Comparison of ENCODE assay signal across 11 mouse cellular contexts in genomic region chr3:58882878-58883510, GRCm38 (mm10). TPM values are rescaled to one million over a fixed set of nuclear protein-coding genes. Genes with fewer than 3 reads are reported as not detected.
DNase-seq lines count a peak whose midpoint lies in the region; ATAC-seq lines count a peak whose summit lies in the region.
"Had no signal": no experiment of that assay in that cellular context is flagged by ENCODE, and none has a peak within 500 bp of the region (broad histone marks: within the 10 kb centered on the region; RNA-seq: fewer than 3 reads in every experiment).

No protein-coding gene starts in this region.

- peak; percentile 48 for DNase-seq in embryonic facial prominence, embryonic 14.5 days (ENCODE audit: low spot score)
- DNase-seq in embryonic facial prominence, embryonic 10.5 days (ENCODE audit: low spot score), result no peak
- peak; percentile 9 for DNase-seq in urinary bladder, postnatal 25 days (ENCODE audit: low spot score)
- DNase-seq in urinary bladder, postnatal 4 days (ENCODE audit: low spot score in 2 of 2), result no peak
- no peak for DNase-seq in testis, postnatal 10 days (ENCODE audit: low spot score)
- DNase-seq in spleen, postnatal 14 days (ENCODE audit: low spot score in 2 of 2), result no peak
- no peak for DNase-seq in left cerebral cortex, adult 8-10 months (ENCODE audit: low spot score in 2 of 2)
- DNase-seq: thymus, adult 18-20 months had no signal

- H3K36me3 ChIP-seq in embryonic facial prominence, embryonic 14.5 days (ENCODE audit: control insufficient read depth, insufficient read depth, low read length), result no peaks in the 10 kb centered on the region
- H3K36me3 ChIP-seq in embryonic facial prominence, embryonic 10.5 days (replicated peaks), result no peaks in the 10 kb centered on the region
- H3K36me3 ChIP-seq in intestine, embryonic 16.5 days (ENCODE audit: control insufficient read depth, insufficient read depth, low read length), result no peaks in the 10 kb centered on the region
- H3K36me3 ChIP-seq: liver, embryonic 15.5 days had no signal

- no peak overlapping the region for H3K4me3 ChIP-seq in embryonic facial prominence, embryonic 14.5 days (ENCODE audit: low read depth, low read length)
- no peak overlapping the region for H3K4me3 ChIP-seq in embryonic facial prominence, embryonic 10.5 days
- no peak overlapping the region for H3K4me3 ChIP-seq in intestine, embryonic 16.5 days (ENCODE audit: low read length)
- H3K4me3 ChIP-seq: erythroblast, embryonic 14.5 days; liver, embryonic 15.5 days had no signal

- H3K4me2 ChIP-seq in embryonic facial prominence, embryonic 14.5 days (ENCODE audit: low read depth, low read length), result no peak overlapping the region
- no peak overlapping the region for H3K4me2 ChIP-seq in intestine, embryonic 16.5 days (ENCODE audit: low read depth, low read length)
- H3K4me2 ChIP-seq: liver, embryonic 15.5 days had no signal

- 0 out of 2 replicates have a peak, but pooled peaks have one; percentile 47 for ATAC-seq in embryonic facial prominence, embryonic 14.5 days (ENCODE audit: low read depth)
- ATAC-seq in intestine, embryonic 16.5 days, result peak; percentile 58

- 29% methylated on average over 8 of the region's 8 CpGs for WGBS in embryonic facial prominence, embryonic 14.5 days
- WGBS in embryonic facial prominence, embryonic 10.5 days, result 44% methylated on average over 8 of the region's 8 CpGs
- 13% methylated on average over 8 of the region's 8 CpGs for WGBS in intestine, embryonic 16.5 days

- no peak overlapping the region for H3K27ac ChIP-seq in embryonic facial prominence, embryonic 14.5 days (replicated peaks; ENCODE audit: low read depth, low read length)
- no peak overlapping the region for H3K27ac ChIP-seq in embryonic facial prominence, embryonic 10.5 days (replicated peaks)
- H3K27ac ChIP-seq in intestine, embryonic 16.5 days (ENCODE audit: low read length), result no peak overlapping the region
- H3K27ac ChIP-seq: liver, embryonic 15.5 days had no signal

- H3K4me1 ChIP-seq in embryonic facial prominence, embryonic 14.5 days (ENCODE audit: control insufficient read depth, insufficient read depth, low read length), result 0 out of 2 replicates have a peak, but pooled peaks cover 7% of the 10 kb centered on the region
- peaks cover 7% of the 10 kb centered on the region for H3K4me1 ChIP-seq in embryonic facial prominence, embryonic 10.5 days
- H3K4me1 ChIP-seq in intestine, embryonic 16.5 days (ENCODE audit: control insufficient read depth, insufficient read depth, low read length), result peaks cover 4% of the 10 kb centered on the region; the same call in 1 of the 2 replicates
- H3K4me1 ChIP-seq: liver, embryonic 15.5 days had no signal

- H3K9me3 ChIP-seq in embryonic facial prominence, embryonic 14.5 days (ENCODE audit: control insufficient read depth, low read length), result no peaks in the 10 kb centered on the region
- H3K9me3 ChIP-seq in embryonic facial prominence, embryonic 10.5 days, result no peaks in the 10 kb centered on the region
- no peaks in the 10 kb centered on the region for H3K9me3 ChIP-seq in intestine, embryonic 16.5 days (ENCODE audit: control insufficient read depth, low read length)
- H3K9me3 ChIP-seq: liver, embryonic 15.5 days had no signal

- no peak overlapping the region for H3K9ac ChIP-seq in embryonic facial prominence, embryonic 14.5 days (ENCODE audit: low read depth, low read length)
- no peak overlapping the region for H3K9ac ChIP-seq in intestine, embryonic 16.5 days (ENCODE audit: low read depth, low read length)
- H3K9ac ChIP-seq: liver, embryonic 15.5 days had no signal

- no peaks in the 10 kb centered on the region for H3K27me3 ChIP-seq in embryonic facial prominence, embryonic 14.5 days (replicated peaks; ENCODE audit: control insufficient read depth, insufficient read depth, low read length)
- H3K27me3 ChIP-seq in embryonic facial prominence, embryonic 10.5 days (replicated peaks; ENCODE audit: low read depth, poor library complexity, severe bottlenecking), result no peaks in the 10 kb centered on the region; the same call in 1 of the 2 replicates
- no peaks in the 10 kb centered on the region for H3K27me3 ChIP-seq in intestine, embryonic 16.5 days (replicated peaks; ENCODE audit: control insufficient read depth, insufficient read depth, low read length)
- H3K27me3 ChIP-seq: liver, embryonic 15.5 days had no signal

RNA-seq across cellular contexts. Expression of gene Clrn1, which starts 2.1 kb away (rescaled TPM):
- polyA plus RNA-seq in embryonic facial prominence, embryonic 14.5 days (2014; fragmentation: Nextera tagmentation; extraction: Ambion mirVana), result 0.98 and 1.0 TPM in 2 replicates
- 0.65 and 1.5 TPM in 2 replicates for polyA plus RNA-seq in embryonic facial prominence, embryonic 10.5 days (2016; fragmentation: Nextera tagmentation; extraction: Ambion mirVana)
- not detected in 2 replicates for polyA plus RNA-seq in intestine, embryonic 16.5 days (2015; fragmentation: Nextera tagmentation; extraction: Ambion mirVana)
- 1 to 10 TPM in 1 of 4 experiments, under 1 TPM in 3; 0.63 to 1.3 (median 0.85) TPM for total RNA-seq in left cerebral cortex, adult 8-10 months (2022)
- polyA plus RNA-seq: erythroblast, embryonic 14.5 days; liver, embryonic 15.5 days had no signal

Comparison
In these comparisons a context has a peak if more than half of its experiments do, and no peak if none do; other contexts are left out.
1. DNase-seq: peak in embryonic facial prominence, embryonic 14.5 days (single experiment) and urinary bladder, postnatal 25 days (single experiment); none in embryonic facial prominence, embryonic 10.5 days (single experiment), urinary bladder, postnatal 4 days (0 of 2), testis, postnatal 10 days (single experiment), spleen, postnatal 14 days (0 of 2) and left cerebral cortex, adult 8-10 months (0 of 2).